Mouse (Mus musculus) embryo, embryonic 10 days (tissue): ENCODE data around the gene Nop9.

Experiments
- DNase-seq: peaks from one replicate; pipeline ENCODE4 v3.0.0-alpha.2; 2015; ENCODE audit warnings: low spot score

Nop9 gene

DNA sequence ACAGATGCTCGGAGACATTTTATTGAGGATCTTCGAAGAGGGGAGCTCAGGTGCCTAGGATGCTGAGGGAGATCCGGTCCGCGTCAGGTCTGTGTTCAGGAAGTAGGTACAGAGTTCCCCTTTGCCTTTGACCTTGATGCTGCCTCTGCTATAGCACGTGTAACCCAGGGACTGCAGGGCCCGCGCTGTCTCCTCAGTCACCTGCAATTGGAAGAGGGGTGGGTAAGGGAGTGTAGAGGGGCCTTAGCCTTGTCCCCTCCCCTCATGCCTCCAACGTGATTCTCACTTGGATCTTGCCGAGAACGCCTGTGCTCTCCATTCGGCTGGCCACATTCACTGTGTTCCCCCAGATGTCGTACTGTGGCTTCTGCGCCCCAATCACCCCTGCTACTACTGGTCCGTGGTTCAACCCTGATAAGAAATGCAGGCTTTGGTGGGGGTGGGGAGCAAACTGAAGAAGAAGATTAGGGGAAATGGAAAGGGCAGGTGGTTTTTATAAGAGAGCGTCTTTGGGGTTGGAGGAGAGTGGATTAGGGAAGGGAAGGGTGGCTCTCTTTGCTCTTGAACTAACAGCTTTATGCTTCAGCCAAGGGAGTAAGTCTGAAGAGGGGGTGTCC, 23.7 kb downstream of the Nop9 start:
- DNase-seq: no peak

DNA sequence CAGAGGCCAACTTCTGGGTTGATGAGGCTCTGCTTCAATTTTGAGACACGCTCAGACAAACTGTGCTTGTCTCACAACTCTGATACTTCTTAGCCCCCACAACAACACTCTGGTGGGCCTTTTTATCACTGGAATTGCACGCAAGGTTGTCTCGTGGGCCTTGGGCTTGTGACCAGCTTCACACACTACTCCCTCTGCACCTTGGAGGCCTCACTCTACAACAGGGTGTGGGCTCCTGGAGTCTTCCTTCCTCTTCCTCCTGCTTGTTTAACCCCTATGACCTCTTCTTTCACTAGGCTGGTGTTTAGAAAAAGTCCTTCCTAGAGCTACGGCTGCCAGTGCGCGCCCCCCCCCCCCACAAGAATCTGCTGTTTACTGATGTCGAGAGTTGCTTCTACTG, 31.2 kb downstream of the Nop9 start:
- no peak for DNase-seq

DNA sequence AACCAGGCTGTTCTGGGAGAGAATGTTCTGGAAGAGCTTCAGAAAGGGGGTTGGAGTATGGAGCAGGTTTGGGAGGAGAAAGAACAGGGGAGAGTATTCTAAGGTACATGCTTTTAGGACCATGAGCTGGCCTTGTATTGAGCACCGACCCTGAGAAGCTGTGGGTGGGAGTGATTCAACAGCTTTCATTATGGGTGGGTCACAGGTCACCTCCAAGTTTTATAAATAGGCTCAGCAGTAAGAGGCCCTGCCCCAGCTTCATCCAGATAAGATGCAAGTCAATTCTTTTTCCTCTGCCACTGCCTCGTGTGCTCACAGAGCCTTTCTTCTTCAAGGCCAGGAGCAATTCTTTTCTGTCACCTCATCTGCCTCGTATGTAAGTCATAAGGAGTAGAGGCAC, 31.7 kb downstream of the Nop9 start:
- no peak for DNase-seq

DNA sequence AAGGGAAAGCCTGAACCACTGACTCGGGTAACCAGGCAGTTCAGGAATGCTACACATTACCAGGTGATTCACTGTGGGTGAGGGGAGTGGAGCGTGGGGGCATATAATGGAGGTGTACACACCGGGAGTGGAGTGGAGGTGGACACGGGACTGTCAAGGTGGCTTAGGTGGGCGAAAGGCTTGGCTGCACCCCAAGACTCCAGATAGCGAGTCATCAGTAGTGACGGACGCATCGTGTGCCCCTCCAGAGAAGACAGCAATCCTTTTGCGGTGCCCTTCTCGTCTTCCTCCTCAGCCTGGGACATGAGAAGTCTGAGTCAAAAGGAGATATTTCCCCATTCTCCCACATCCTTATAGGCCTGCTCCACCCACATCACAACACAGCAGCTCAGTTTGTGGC, 32.3 kb downstream of the Nop9 start:
- DNase-seq: no peak

DNA sequence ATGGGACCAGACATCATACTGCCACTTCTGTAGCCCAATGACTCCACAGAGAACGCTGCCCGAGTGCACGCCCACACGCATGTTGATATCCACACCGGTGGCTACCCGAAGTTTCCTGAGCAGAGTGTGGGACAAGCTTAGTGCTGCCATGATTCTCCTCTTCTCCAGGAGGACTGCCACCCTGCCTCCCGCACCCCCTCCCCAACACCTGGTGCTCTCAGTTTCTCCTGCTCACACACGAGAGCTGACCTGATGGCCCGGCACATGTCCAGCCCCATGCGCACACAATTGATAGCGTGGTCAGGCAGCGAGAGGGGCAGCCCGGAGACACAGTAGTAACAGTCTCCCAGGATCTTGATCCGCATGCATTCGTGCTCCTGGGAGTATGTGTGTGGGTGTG, 33.2 kb downstream of the Nop9 start:
- no peak for DNase-seq

DNA sequence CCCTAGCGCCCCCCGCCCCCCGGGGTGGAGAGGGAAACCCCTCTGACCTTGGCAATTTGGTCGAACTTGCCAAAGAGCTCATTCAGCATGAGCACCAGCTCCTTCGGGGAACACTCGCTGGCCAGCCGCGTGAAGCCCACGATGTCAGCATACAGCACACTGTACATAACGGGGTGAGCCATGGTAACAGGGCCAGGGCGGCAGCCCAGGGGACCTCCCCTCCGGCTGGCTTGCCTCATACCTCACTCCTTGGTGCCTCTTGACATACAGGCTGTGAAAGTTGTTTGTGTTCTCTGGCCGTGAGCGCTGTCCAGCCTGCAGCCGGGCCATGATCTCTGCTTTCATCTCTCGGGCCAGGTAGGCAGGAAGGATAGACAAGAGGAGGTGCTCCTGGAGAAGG, 34.2 kb downstream of the Nop9 start:
- DNase-seq: no peak

DNA sequence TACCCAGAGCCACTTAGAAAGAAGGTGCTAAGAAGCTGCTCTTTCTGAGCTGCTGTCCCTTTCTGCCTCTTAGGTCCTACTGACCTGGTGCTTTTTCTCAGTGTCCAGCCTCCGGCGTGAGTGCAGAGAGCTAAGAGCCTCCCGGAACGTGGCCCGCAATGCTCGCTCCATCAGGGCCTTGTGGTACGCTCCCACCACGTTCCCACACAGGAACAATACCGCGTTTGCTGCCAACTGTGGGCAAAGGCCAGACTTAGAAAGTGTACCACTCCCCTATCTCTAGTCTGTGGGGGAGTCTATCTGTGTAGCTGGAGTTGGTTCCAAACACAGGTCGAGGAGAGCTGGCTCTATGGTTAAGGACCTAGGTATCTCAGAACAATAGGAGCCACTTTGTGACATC, 35.2 kb downstream of the Nop9 start:
- no peak for DNase-seq

DNA sequence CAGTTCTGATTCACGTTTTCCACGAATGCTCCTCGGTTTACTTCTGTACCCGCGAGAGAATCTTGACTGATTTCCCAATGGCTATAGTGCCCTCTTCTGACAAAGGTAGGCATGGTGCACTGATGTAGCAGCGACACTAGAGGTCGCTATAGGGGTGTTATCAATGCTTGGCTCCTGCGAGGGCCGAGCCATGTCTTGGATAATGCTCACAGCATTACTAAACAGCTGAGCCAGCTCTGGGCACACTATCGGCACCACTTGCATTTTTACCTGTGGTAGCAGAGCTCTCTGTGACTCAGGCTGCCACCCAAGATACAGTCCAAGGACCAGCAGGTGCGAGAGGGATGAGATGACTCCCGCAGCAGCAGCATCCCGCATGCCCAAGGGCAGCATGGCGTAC, 35.8 kb downstream of the Nop9 start:
- peak; percentile 94 for DNase-seq

DNA sequence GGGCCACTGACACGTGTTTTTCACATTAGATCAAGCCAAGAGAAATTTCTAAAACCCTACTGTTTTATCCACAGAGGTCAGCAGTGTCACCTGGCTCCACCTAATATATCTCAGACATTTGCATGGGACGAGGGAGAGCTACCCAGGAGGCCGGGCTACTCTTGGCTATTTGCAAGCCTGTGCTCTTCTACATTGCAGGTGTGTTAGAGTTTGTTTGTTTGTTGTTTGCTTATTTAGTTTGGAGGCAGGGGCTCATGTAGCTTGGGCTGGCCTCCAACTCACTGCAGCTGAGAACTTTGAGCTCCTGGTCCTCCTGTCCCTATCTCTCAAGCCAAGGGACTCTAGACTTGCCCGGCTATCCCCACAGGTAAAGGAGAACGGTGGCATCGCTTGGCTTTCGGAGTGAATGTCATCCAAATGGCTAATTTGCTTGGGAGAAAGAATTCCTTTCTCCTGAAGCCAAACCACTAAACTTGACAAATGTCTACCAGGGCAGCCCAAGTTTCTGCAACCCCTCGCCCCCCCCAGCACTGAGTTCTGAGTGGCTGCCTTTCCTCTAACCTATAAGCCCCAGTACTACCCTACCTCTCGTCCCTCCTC, 37.0 kb downstream of the Nop9 start:
- DNase-seq: no peak

DNA sequence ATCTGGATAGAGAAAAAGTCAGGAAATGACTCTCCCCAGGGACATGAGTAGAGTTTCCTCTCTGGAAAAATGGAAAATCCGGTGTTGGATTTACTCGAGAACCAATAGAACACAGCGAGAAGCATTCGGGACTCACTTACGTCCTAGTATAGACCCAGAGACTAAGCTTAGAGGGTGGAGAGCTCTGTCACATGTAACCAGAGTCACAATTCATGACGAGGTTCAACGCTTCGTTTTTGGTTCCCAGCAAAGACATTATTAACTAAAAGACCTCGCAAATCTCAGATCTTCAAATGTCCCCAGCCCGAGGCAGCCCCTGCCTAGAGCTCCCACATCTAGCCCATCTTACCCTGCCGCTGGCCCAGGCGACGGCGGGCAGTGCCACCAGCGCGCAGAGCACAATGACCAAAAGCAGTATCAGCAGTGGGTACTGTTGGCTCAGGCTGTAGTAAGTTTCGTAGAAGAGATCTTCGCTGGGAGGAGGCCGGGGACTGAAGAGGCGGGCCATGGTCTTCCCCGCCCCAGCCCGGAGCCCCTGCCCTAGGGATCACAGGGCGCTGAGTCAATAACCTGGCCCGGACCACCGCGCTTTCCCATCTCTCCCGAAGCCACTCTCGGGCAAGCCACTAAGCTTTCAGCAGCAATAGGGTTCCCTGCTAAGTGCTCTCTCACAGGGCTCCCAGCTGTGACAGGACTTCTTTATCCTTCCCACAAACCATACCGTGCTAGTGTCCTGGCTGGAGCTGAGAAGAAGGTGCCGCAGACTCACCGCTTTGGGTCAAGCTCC, 37.9 kb downstream of the Nop9 start:
- peak; percentile 72 for DNase-seq

DNA sequence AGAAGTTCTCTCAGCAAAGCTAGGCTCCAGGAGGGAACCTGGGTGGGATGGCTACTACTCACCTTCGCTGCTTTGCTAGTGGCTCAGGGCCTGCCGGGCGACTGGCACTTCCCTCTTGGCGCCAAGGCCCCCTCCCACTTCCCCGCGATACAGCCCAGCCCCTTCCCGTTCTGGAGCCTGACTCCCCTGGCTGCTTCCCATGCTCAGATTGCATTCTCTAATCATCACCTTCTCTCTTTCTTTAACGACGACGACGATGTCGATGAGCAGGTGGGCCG, 38.4 kb downstream of the Nop9 start, which contains the start of gene Adcy4:
Gene Adcy4 (minus strand): TSS at position 138 of the 278 bp plus-strand sequence.
- peak; percentile 33 for DNase-seq

DNA sequence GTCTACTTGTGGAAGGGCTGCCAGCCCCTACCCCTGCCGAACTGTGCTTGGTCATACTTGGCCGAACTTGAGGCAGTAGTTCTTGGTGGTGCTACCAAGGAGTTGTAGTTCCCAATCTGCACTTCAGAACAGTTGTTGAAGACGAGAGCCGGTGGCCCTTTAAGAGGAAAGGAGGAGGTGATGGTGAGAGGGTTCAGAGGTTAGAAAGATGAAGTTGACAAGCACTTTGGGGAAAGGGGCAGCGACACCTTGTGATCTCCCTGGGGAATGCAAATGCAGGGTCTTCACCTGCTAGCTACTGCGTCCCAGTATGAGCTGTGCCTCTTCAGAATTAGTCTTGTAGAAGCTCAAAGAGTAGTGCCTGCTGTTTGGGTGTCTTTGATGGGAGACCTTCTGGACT, 39.7 kb downstream of the Nop9 start:
- DNase-seq: peak; percentile 67

DNA sequence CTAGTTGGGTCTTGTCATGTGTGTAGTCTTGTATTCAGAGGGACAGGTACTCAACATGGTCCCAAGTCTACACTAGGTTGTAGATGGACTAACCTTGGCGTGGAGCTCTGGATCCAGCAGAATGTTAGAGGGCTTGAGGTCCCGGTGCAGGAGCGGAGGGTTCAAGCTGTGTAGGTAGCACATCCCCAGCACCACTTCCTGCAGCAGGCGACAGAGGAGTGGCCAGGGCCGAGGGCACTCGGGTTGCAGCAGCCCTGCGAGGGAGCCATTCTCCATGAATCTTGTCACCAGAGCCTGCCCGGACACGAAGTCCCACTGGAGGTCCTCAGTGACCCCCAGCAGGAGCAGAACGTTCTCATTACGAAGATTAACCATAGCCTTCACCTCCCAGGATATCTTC, 42.2 kb downstream of the Nop9 start:
- no peak for DNase-seq

DNA sequence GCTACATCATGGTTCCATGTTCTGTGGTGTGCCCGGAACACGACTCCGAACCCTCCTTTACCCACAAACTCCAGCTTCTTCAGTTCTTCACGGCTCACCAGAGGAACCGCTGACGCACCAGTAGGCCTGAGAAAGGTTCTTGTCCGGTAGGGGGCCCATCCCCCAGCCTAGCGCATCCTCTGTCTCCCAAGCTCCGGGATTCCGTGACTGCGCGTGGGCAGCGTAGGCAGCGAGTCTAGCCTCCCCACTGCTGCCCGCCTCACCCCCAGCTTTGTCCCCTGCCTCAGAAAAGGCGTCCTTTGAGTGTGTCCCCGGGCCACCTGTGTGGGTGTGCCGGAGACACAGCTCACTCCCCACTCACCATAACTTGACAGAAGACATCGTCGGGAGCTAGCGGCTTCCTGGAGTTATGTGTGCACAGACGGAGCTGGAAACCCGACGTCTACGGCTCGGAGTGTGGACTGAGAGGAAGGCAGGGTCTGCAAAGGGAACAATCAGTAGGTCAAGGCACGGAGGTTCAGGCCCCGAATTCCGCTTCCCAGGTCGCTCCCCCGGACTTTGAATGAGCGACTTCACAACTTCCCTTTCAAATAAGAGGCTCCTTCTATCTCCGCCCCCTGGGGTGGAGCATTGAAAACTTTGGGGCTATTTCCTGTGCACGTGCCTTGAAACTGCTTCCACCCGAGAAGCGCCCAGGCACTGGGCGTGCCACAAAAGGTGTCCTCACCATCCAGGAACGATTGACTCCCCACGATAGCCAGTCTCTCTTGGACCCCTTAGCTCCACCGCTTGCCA, 43.0 kb downstream of the Nop9 start, which contains the start of gene Ripk3:
Gene Ripk3 (minus strand): TSS at position 610 of the 795 bp plus-strand sequence.
- no peak for DNase-seq

DNA sequence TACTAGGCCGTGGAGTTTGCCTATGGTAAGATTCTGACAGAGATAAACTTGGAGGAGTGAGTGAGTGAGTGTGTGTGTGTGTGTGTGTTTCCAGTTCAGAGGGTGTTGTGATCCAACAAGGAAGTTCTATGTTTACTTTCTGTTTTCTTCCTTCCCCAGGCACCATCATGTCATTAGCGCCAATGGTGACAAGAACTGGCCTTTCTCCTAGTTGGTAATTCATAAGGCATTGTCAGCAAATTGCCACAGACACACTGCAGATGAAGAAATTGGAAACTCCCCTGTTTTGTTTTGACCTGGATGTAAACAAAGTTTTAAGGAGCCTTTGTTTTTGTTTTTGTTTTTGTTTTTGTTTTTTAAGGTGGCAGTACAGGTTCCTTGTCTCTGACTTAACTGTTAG, 48.0 kb downstream of the Nop9 start:
- no peak for DNase-seq

DNA sequence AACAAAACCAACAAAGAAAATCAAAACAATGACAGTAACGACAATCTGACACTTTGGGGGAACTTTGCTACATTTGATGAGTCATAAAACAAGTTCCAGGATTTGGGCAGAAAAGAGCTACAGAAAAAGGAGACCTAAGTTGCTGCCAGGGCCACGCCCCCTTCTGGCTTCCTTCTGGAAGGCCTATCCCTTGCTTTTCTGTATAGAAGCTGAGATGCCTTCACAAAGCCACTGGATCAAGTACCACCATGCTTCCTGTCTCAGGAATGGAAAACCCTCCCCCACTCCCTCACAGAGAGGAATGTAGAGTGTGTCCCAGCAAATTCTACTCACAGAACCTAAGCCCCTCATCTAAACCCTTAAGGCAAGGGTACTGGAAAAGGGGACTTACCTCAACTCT, 48.5 kb downstream of the Nop9 start:
- DNase-seq: no peak

DNA sequence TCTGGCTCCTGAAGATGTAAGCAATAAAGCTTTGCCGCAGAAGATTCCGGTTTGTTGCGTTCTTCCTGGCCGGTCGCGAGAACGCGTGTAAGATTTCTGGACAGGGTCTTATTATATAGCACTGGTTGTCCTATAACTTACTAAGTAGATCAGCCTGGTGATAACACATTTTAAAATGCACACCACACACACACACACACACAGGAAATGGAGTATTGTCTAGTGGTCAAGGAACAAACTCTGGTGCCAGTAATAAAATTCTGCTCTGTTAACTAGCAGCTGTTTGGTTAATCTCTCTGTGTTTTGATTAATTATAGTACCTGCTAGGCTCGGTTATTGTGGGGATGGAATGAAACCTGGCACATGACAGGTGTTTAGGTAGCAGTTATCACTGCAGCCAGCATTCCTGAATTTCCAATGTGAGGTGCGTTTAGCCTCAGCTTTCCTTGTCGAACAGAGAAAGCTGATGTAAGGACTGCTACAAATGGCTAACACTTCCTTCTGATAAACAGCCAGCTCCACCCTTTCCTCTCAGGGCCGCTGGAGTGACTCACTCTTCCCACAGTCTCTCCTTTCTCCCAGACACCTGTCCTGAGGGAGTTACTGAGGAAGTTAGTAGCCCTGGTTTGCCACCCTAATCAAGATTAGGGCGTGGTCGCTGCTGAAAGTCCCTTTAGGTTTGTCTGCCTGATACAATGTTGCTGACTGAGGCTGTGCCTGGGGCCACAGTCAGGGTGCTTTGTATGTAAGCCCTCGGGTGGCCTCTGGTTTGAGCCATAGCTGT, 50.1 kb downstream of the Nop9 start:
- no peak for DNase-seq
